Mouse (Mus musculus) brain, adult 2 months (tissue): ENCODE data around the gene Grik4.

ENCODE experiments used
- DNase-seq: peaks from one replicate; pipeline ENCODE4 v3.0.0; 2011; ENCODE audit warnings: low read depth, low spot score

Grik4 gene

GRCm38 (mm10) chr9:42503709-42504108 is 440.6 kb downstream of the Grik4 start:
- DNase-seq, result no peak

- DNase-seq, result no peak
Measured at GRCm38 (mm10) chr9:42496296-42496695, 448.0 kb downstream of the Grik4 start.

DNA sequence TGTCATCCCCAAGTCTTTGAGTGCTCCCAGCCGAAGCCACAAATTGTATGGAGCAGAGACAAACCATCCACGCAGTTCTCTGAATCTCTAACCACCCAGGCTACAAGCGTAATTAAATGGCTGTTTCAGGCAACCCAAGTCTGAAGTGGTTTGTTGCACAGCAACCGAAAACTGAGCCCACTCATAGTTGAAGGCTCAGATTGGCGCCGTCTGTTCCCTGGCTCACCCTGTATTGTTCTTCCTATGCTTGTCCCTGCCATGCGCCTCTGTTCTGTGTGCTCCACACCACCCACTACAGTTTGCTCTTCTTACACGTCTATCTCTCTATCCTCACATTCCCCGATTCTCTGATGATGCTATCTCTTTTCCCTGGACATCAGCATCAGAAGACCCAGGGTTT is 452.5 kb downstream of the Grik4 start:
- peak; percentile 87 for DNase-seq

DNA sequence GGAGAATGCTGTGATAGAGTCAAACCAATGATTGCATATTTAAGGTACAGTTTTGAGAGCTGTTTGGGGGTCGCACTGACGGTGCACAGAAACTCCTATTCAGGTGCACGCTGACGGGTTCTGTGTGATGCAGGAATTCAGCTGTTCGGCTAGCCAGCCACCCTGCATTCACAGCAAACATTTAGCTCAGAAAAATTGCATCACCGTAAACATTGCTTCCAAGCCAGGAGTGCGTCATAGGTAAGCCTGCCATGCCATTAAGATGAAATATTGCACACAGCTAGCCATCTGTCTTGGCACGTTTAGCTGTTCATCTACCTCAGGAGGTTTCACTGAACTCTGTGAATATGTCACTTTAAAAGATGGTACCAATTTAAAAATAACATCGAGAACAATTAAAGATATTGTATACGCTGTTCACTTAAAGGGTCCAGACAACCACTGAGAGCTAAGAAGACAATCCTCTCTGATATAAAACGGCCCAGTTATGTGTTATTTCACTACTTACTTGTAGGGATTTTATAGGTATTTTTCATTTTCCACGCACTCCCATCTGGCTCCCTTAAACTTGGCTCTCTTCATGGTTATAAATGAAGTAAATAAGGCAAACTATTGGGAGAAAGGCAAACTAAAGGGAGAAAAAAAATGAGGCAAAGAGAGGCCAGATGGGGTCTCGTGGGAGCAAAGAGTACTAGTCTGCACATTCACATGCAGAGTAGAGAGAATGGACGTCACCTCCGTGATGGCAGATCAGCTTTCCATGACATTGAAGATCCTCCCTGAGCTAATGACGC is 453.5 kb downstream of the Grik4 start:
- DNase-seq, result peak; percentile 72

DNA sequence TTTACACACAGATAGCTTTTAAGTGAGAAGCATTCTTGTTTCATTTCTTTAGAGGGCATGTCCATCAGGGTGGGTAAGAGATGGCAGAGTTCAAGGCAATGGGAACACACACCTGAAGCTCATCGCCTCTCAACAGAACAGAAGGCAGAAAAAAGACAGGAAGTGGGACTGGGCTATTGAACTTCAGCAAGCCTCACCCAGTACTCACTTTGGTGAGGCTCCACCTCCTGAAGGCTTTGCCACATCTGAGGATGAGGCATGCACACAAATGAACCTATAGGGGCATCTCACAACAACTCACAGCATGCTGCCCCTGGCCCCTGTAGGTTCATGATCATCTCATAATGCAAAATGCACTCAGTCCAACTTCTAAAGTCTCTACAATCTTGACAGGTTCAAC is 456.2 kb downstream of the Grik4 start:
- no peak for DNase-seq

- DNase-seq, result no peak
Measured at GRCm38 (mm10) chr9:42486913-42487312, 457.4 kb downstream of the Grik4 start.

GRCm38 (mm10) chr9:42484667-42485066 is 459.6 kb downstream of the Grik4 start:
- DNase-seq, result no peak

DNA sequence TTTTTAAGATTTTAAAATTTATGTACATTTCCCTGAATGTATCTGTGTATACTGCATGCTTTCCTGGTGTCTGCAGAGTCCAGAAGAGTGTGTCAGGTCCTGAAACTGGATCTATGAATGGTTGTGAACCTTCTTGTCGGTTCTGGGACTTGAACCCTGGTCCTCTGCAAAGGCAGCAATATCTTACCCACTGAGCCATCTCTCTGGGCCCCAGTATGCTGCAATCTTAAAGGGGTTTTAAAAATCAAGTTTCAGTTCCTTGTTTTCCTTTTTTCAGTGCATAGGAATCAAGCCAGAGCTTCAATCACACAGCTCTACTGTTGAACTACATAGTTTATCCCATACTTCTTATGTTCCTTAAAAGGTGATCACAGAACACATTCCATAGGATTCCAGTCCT is 461.3 kb downstream of the Grik4 start:
- DNase-seq, result no peak

DNA sequence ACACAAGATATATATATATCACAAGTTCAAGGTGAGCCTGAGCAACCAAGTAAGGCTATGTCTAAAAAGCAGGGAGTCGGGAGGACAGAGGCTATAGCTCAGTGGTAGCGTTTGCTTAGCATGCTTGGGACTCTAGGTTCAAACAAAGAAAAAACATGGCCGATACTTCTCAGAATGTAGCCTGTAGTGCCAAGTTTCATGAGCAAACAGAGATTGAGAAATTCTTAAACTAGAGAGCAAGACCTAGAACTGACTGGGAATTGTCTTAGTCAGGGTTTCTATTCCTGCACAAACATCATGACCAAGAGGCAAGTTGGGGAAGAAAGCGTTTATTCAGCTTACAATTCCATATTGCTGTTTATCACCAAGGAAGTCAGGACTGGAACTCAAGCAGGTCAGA is 468.1 kb downstream of the Grik4 start:
- DNase-seq, result no peak

GRCm38 (mm10) chr9:42474244-42474643 is 470.0 kb downstream of the Grik4 start:
- DNase-seq, result no peak

- DNase-seq, result peak; percentile 97
Measured at GRCm38 (mm10) chr9:42471921-42472747, 472.2 kb downstream of the Grik4 start.

DNA sequence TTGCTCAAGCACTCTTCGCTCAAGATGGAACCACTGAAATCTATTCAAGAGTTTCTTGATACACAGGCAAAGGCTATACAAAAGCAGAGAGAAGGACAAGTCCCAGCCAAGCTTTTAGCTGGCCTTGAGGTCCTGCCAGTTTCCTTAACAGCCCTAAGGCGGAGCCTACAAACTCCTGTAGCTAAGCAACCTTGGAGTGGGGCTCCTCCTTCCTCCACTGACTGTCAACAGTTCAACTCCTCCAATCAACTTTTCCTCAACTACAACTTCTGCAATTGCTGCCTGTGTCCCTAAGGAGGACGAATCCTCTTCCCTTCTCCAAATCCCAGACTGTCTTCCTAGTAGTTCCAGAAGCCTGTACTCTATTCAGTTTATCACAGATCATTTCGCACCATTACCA is 473.1 kb downstream of the Grik4 start:
- DNase-seq, result peak; percentile 47

DNA sequence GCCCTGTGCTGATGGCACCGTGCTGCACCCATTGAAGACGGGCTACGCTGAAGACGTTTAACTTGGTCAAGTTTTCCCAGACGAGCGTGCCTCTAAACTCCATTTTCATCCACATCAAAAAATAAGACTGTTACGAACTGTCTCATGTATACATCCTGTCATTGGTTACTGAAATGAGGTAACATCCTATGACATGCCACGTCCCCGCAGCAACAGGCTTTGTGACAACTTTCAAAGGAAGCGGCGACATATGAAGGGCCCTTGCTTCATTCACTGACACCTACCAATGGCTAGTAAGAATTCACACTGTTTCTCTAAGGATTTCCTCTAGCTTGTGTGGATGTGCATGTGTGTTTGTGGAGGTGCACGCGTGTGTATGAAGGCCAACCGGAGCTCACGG is 475.0 kb downstream of the Grik4 start:
- DNase-seq, result no peak

GRCm38 (mm10) chr9:42468360-42468759 is 475.9 kb downstream of the Grik4 start:
- DNase-seq, result no peak
